Mouse (Mus musculus) hindbrain, embryonic 14.5 days (tissue): ENCODE measurements around the gene Ninj2. TPM values are rescaled to one million over a fixed set of nuclear protein-coding genes. Genes with fewer than 3 reads are reported as not detected.

Experiments
- ATAC-seq: fragments of 200-750 bp; cut with Nextera tagmentation; 2 replicates; pipeline ENCODE4 v1.8.0; 2017; ENCODE audit warnings: moderate number of reproducible peaks, mild to moderate bottlenecking, moderate TSS enrichment, moderate library complexity; ENCODE audit not compliant: low FRiP score
- DNase-seq: peaks from one replicate; pipeline ENCODE4 v3.0.0-alpha.2; 2015; ENCODE audit warnings: low spot score
- H3K27ac ChIP-seq: fragments of 300-500 bp; sonication (generic); 2 replicates; pipeline ENCODE4 v1.5.1; 2014; ENCODE audit warnings: mild to moderate bottlenecking, moderate library complexity
- H3K27me3 ChIP-seq: fragments of 300-500 bp; sonication (generic); 2 replicates; pipeline ENCODE4 v1.6.1; 2014; ENCODE audit warnings: mild to moderate bottlenecking, low read length, mixed read lengths; ENCODE audit not compliant: control insufficient read depth, insufficient read depth
- H3K36me3 ChIP-seq: fragments of 300-500 bp; sonication (generic); replicated peaks from 2 replicates; pipeline ENCODE4 v1.6.1; 2014; ENCODE audit not compliant: control insufficient read depth, insufficient read depth
- H3K4me1 ChIP-seq: fragments of 300-500 bp; sonication (generic); replicated peaks from 2 replicates; pipeline ENCODE4 v1.6.1; 2014; ENCODE audit warnings: antibody characterized with exemption, low read length, mixed read lengths; ENCODE audit not compliant: control insufficient read depth, insufficient read depth
- H3K4me2 ChIP-seq: fragments of 300-500 bp; sonication (generic); replicated peaks from 2 replicates; pipeline ENCODE4 v1.6.1; 2014; ENCODE audit warnings: mild to moderate bottlenecking, moderate library complexity
- H3K4me3 ChIP-seq: fragments of 300-500 bp; sonication (generic); replicated peaks from 2 replicates; pipeline ENCODE4 v1.5.1; 2014; ENCODE audit warnings: mild to moderate bottlenecking, low read length
- H3K9ac ChIP-seq: fragments of 300-500 bp; sonication (generic); 2 replicates; pipeline ENCODE4 v1.6.1; 2014
- H3K9me3 ChIP-seq: fragments of 300-500 bp; sonication (generic); 2 replicates; pipeline ENCODE4 v1.6.1; 2016; ENCODE audit warnings: low read length; ENCODE audit not compliant: control insufficient read depth
- WGBS: fragments of 180-500 bp; shearing (Covaris S2); extraction: QIAGEN DNeasy Blood & Tissue Kit; methylation state at CpG from one replicate; pipeline ENCODE4 v1.1.7; 2014; 5-methylcytosine and 5-hydroxymethylcytosine counted together
- polyA plus RNA-seq: library from polyadenylated mRNA; unstranded; fragments of >200 nt; fragmentation: Nextera tagmentation; extraction: Ambion mirVana; gene quantifications from 2 replicates; pipeline ENCODE4 v1.2.1, GENCODE M21; 2014

Ninj2 gene
- polyA plus RNA-seq, 1 experiment from 2014 or later: not detected

GRCm38 (mm10) chr6:120072630-120073029 lies 20.5 kb upstream of the Ninj2 start:
- Histone ChIP-seq H3K4me2 (no peak overlapping the region), H3K9me3 (no peaks in the 10 kb centered on the region), H3K27me3 (no peaks in the 10 kb centered on the region), H3K27ac (no peak overlapping the region), H3K36me3 (no peaks in the 10 kb centered on the region), H3K9ac (no peak overlapping the region), H3K4me3 (no peak overlapping the region), H3K4me1 (no peaks in the 10 kb centered on the region)
- DNase-seq: no peak
- WGBS: 79% methylated on average over 2 of the region's 2 CpGs
- ATAC-seq: no peak

- WGBS: 83% methylated on average over 6 of the region's 6 CpGs
- Histone ChIP-seq H3K4me2 (no peak overlapping the region), H3K36me3 (no peaks in the 10 kb centered on the region), H3K9ac (no peak overlapping the region), H3K9me3 (no peaks in the 10 kb centered on the region), H3K27ac (no peak overlapping the region), H3K4me1 (no peaks in the 10 kb centered on the region), H3K4me3 (no peak overlapping the region), H3K27me3 (no peaks in the 10 kb centered on the region)
- DNase-seq (no peak), ATAC-seq (no peak)
These were observed 16.3 kb upstream of the Ninj2 start for GRCm38 (mm10) chr6:120076619-120077450.

GRCm38 (mm10) chr6:120079547-120079946 lies 13.6 kb upstream of the Ninj2 start:
- DNase-seq (no peak), ATAC-seq (no peak)
- H3K4me3 ChIP-seq: no peak overlapping the region
- H3K9ac ChIP-seq: no peak overlapping the region
- no peaks in the 10 kb centered on the region for H3K36me3 ChIP-seq
- WGBS: 86% methylated on average over 10 of the region's 10 CpGs
- no peak overlapping the region for H3K27ac ChIP-seq
- no peaks in the 10 kb centered on the region for H3K27me3 ChIP-seq
- H3K9me3 ChIP-seq: no peaks in the 10 kb centered on the region
- H3K4me2 ChIP-seq: no peak overlapping the region
- H3K4me1 ChIP-seq: no peaks in the 10 kb centered on the region

GRCm38 (mm10) chr6:120081516-120081915 lies 11.6 kb upstream of the Ninj2 start:
- Histone ChIP-seq H3K27ac (no peak overlapping the region), H3K9me3 (no peaks in the 10 kb centered on the region), H3K27me3 (no peaks in the 10 kb centered on the region), H3K9ac (no peak overlapping the region), H3K4me3 (no peak overlapping the region), H3K4me2 (no peak overlapping the region), H3K36me3 (no peaks in the 10 kb centered on the region), H3K4me1 (no peaks in the 10 kb centered on the region)
- no peak for DNase-seq
- ATAC-seq: no peak
- 85% methylated on average over 4 of the region's 4 CpGs for WGBS

GRCm38 (mm10) chr6:120082251-120082950 lies 10.7 kb upstream of the Ninj2 start:
- H3K36me3 ChIP-seq: no peaks in the 10 kb centered on the region
- no peak overlapping the region for H3K4me3 ChIP-seq
- no peak overlapping the region for H3K4me2 ChIP-seq
- WGBS: 89% methylated on average over 6 of the region's 6 CpGs
- ATAC-seq: no peak
- no peak overlapping the region for H3K27ac ChIP-seq
- H3K9me3 ChIP-seq: no peaks in the 10 kb centered on the region
- no peaks in the 10 kb centered on the region for H3K27me3 ChIP-seq
- no peak for DNase-seq
- H3K9ac ChIP-seq: no peak overlapping the region
- no peaks in the 10 kb centered on the region for H3K4me1 ChIP-seq

- 89% methylated on average over 8 of the region's 8 CpGs for WGBS
- no peak for ATAC-seq
These were observed 10.2 kb upstream of the Ninj2 start for GRCm38 (mm10) chr6:120082951-120083411.

GRCm38 (mm10) chr6:120083442-120083841 lies 9.7 kb upstream of the Ninj2 start:
- Histone ChIP-seq H3K4me3 (no peak overlapping the region), H3K4me2 (no peak overlapping the region), H3K27me3 (no peaks in the 10 kb centered on the region), H3K27ac (no peak overlapping the region), H3K9me3 (no peaks in the 10 kb centered on the region), H3K36me3 (no peaks in the 10 kb centered on the region), H3K4me1 (no peaks in the 10 kb centered on the region), H3K9ac (no peak overlapping the region)
- WGBS: 80% methylated on average over 6 of the region's 6 CpGs
- ATAC-seq: no peak
- DNase-seq: no peak

More at GRCm38 (mm10) chr6:120082951-120083411, 10.2 kb upstream of the Ninj2 start:
- Histone ChIP-seq H3K4me3 (no peak overlapping the region), H3K27ac (no peak overlapping the region), H3K27me3 (no peaks in the 10 kb centered on the region), H3K9ac (no peak overlapping the region), H3K4me1 (no peaks in the 10 kb centered on the region), H3K36me3 (no peaks in the 10 kb centered on the region), H3K4me2 (no peak overlapping the region), H3K9me3 (no peaks in the 10 kb centered on the region)
- DNase-seq: no peak

- H3K9me3 ChIP-seq: no peaks in the 10 kb centered on the region
- H3K9ac ChIP-seq: no peak overlapping the region
- ATAC-seq (no peak), DNase-seq (no peak)
- no peak overlapping the region for H3K27ac ChIP-seq
- 85% methylated on average over 2 of the region's 2 CpGs for WGBS
- no peaks in the 10 kb centered on the region for H3K4me1 ChIP-seq
- no peaks in the 10 kb centered on the region for H3K36me3 ChIP-seq
- H3K4me2 ChIP-seq: no peak overlapping the region
- H3K4me3 ChIP-seq: no peak overlapping the region
- H3K27me3 ChIP-seq: no peaks in the 10 kb centered on the region
These were observed 8.2 kb upstream of the Ninj2 start for GRCm38 (mm10) chr6:120084983-120085382.

GRCm38 (mm10) chr6:120085832-120086231 lies 7.3 kb upstream of the Ninj2 start:
- DNase-seq (no peak), ATAC-seq (no peak)
- Histone ChIP-seq H3K36me3 (no peaks in the 10 kb centered on the region), H3K9ac (no peak overlapping the region), H3K4me3 (no peak overlapping the region), H3K27ac (no peak overlapping the region), H3K4me1 (no peaks in the 10 kb centered on the region), H3K9me3 (no peaks in the 10 kb centered on the region), H3K27me3 (no peaks in the 10 kb centered on the region), H3K4me2 (no peak overlapping the region)
- 80% methylated on average over 3 of the region's 3 CpGs for WGBS
